Mouse (Mus musculus) megakaryocyte, embryonic 14.5 days (primary cell): ENCODE results near the gene Gm29735.

Experiments used
- FLI1 ChIP-seq: IDR thresholded peaks from 2 replicates; pipeline ENCODE4 v1.6.1; 2012; ENCODE audit warnings: low read length, inconsistent platforms, mixed read lengths
- GATA1 ChIP-seq: IDR thresholded peaks from 3 replicates; pipeline ENCODE4 v1.6.1; 2012; ENCODE audit warnings: mixed read lengths, low read length, inconsistent platforms, borderline replicate concordance

GRCm38 (mm10) chr7:142201064-142201463, 44.2 kb upstream of the Gm29735 start, which contains the start of gene Krtap5-3:
- TF ChIP-seq GATA1: no peak
- no peak for TF ChIP-seq FLI1
